Mouse (Mus musculus) right cerebral cortex, postnatal 10 days (tissue): ENCODE measurements at regions not wholly inside any gene's neighbourhood (a gene's known extent, or its start where the extent isn't known, plus 50 kb on each side); places are given as distances from the start of the nearest gene placed in this dataset.
"Not testable (repeated sequence)": the region's sequence is repeated elsewhere in the genome, so short reads cannot be mapped to it uniquely, and the experiment has no call there.

Experiments
- DNase-seq, 2 experiments: peaks; one replicate each; pipeline ENCODE4 v3.0.0; 2021; ENCODE audit warnings: low spot score in 2 of 2

DNA sequence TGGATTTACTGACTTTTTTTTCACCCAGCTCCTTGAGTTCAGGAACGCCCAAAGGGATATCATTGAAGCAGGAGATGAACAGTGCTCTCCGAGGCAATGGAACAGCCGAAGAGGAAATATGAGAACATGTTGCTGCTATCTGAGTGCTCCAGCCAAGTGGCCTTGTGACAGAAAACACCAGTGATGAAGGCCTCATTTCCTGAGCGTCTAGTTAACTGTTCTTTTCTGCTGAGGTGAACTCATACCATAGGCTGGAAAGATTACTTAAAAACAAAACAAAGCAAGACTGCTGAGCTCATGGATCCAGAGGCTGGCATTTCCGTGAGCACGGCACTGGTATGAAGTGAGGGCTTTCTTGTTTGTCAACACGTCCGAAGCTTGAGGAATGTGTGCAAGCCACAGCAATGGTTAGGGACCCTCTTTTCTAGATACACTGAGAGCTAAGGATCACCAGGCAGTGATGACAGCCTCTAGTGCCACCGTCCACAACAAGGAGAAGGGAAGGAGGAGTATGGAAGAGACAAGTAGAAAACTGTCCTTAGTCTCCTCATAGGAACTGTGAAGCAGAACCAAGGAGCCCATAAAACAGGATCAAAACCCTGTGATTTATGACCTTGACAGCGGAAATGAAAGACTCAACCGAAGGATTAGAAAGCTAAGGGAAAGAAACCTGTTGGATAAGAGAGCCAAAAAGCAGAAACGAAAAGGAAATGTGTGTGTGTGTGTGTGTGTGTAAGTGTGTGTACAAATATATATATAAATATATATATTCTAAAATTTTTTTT is 200.4 kb downstream of the Fam43a start:
- DNase-seq = no peak

GRCm38 (mm10) chr16:30804018-30804417 is 204.5 kb downstream of the Fam43a start:
- no peak for DNase-seq

DNA sequence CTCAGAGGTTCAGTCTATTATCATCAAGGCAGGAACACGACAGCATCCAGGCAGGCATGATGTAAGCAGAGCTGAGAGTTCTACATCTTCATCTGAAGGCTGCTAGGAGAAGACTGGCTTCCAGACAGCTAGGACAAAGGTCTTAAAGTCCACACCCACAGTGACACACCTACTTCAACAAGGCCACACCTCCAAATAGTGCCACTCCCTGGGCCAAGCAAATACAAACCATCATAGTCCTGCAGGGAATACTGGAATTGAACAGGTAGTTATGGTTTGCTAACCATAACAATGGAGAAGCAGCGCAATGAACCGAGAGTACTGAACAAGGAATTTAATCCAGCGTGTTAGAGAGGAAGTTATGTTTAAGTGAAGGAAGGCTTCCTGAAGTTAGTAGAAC is 206.7 kb downstream of the Fam43a start:
- not testable (repeated sequence) for DNase-seq

DNA sequence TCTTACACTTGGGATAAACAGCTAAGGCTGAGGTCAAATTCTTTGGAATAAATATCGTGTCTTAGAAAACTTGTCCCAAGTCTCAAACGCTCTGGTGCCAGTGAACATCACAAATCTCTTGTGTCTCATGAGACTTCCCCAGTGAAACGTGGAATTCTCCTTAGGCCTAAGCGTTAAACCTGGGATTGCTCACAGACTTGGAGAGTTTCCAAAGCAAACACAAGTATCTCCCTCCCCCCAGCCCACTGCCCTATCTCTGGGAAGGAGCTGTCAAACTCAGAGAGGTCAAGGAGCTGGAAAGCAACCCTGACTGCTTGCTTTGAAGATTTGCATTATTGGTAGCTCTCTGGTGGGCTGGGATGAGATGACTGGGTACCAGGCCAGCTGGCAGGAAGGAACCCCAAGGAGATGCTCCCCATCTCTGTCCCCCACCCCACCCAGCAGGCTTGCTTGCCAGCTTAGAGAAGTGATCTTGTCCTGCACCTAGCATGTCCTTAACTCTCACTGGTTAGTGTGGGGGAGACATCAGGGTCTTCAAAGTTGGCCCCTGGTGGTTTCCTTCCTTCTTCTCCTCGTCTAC is 219.1 kb downstream of the Fam43a start:
- DNase-seq = no peak

- DNase-seq = no peak
Observed at GRCm38 (mm10) chr16:30819342-30819741, 219.8 kb downstream of the Fam43a start.

- no peak for DNase-seq
Observed at GRCm38 (mm10) chr16:30820234-30820633, 220.7 kb downstream of the Fam43a start.

- DNase-seq = no peak
Observed at GRCm38 (mm10) chr16:30820761-30821160, 221.2 kb downstream of the Fam43a start.

GRCm38 (mm10) chr16:30821191-30821910 is 221.8 kb downstream of the Fam43a start:
- DNase-seq = peak; percentile 36 to 45

DNA sequence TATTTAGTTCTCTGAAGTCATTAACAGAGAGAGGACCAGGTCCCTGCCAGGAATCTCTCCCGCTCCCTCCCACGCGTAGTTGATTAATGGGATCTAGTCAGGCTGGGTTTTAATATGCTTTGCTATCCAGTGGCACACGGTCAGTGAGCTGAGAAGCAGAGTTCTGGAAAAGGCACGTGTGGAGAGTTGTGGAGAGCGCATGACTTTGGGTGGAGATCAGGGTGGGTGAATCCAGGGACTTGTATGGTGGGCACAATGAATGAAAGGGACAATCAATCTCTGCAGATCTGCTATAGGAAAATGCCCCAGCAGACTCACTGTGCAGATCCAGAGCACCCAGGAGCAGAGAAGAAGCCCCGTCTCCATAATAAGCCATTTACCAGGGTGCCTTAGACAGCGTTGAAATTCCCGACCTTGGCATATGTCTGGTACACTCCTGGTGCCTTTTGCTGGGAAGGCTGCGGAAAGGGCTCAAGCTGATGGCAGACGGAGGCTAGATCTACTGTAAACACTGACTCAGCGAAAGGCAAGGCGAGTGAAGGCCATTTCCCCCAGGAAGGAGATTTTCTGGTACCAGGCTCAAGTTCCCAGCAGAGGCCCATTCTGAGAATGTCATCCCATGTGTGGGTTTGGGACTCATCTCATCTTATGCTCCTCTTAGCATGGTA is 222.5 kb downstream of the Fam43a start:
- DNase-seq = no peak

- peak; percentile 74 to 84 for DNase-seq
Observed at GRCm38 (mm10) chr16:30826128-30826527, 226.6 kb downstream of the Fam43a start.

DNA sequence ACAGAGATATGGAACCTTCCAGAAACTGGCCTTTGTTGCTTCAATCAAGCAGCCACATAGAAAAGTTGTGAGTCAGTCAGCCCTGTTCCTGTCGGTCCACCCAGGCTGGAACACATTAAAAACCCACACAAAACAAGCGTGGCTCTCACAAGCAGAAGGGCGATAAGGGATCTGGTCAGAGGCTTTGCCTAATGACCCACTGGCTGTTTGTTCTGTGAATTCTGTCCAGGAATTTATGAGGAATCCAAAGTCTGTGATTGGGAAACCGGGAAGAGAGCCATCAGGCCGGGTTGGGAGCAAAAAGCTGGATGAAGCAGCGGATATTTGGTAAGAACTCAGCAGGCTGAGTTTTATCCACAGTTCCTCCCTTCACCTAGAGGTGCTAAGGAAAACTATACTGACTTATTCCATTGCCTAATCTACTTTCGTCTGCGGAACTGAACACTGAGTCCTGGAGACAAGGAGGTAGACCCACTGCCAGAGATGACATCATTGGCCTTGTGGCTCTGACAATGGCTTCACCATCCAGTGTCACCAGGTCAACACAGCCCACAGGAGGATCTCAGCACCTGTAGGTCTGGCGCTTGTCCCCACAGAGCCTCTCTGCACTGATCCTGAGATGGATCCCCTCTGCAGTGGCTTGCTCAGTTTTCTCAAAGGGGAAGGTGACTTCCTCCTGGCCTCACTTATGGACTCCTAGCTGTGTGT is 228.5 kb downstream of the Fam43a start:
- no peak for DNase-seq

DNA sequence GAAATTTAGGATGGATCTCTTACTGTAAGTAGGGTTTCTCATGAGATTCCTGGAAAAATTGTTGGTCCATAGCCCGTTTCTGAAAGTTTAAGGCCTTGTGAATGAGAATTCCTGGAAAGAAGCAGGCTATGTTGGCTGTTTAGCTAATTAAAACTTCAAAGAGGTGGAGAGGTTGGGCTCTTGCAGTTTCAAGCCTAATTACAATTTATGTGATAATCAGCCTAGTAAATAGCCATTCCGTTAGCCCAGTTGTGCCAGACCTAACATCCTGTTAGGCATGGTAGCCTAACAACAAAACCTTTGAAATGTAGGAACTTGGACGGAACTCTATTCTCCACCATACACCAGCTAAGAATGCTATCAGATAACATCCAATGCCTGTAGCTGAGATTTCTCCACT is 235.0 kb downstream of the Fam43a start:
- no peak for DNase-seq

DNA sequence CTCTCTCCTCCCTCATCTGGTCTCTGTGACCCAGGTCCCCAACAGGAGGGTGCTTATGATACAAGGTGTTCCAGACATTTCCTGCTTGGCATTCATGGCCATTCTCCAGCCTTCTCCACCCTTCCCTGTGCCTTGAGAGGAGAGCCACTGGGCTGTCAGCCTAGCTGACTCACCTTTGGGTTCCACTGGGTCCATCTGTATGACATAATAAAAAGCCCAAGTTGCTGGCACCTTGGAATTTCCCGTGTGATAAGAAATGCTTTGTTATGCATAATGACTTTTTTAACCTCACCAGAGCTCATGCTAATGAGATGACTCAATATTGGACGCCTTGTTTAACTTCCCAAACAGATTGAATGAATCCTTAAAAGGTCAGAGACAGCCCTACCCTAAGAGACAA is 236.2 kb downstream of the Fam43a start:
- DNase-seq = no peak

- DNase-seq = no peak
Observed at GRCm38 (mm10) chr16:30842831-30843230, 238.4 kb downstream of the Xxylt1 start.

GRCm38 (mm10) chr16:30852595-30852994 is 228.6 kb downstream of the Xxylt1 start:
- DNase-seq = no peak

DNA sequence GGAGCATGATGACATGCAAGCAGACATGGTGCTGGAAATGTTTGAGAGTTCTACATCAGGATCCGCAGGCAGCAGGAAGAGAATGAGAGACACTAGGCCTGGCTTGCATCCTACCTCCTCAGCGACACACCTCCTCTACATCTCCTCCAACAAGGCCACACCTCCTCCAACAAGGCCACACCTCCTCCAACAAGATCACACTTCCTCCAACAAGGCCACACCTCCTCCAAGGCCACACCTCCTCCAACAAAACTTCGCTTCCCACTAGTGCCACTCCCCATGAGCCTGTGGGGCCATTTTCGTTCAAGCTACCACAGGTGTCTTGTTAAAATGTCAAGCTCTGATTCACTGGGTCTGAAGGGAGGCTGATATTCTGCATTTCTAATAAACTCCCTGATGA is 226.5 kb downstream of the Xxylt1 start:
- DNase-seq = no peak

DNA sequence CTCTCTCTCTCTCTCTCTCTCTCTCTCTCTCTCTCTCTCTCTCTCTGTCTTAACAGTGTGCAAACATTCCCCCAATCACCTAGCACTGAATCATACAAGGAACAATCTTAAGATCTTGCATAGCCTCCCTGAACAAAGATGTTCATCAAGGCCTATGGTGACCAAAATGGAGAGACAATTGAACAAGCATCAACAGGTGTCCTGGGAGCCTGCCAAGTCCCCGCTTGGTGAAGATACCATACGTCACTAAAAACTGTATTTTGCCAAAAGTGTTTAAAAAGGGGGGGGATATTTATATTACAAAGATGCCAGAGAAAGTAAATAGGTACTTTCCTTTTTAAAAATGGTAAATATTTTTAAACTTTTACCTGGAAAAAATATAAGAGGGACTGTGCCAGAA is 223.6 kb downstream of the Xxylt1 start:
- peak in 1 of 2 experiments; percentile 30 for DNase-seq

- no peak for DNase-seq
Observed at GRCm38 (mm10) chr16:30869136-30869909, 211.9 kb downstream of the Xxylt1 start.

GRCm38 (mm10) chr16:30870110-30870509 is 211.1 kb downstream of the Xxylt1 start:
- peak in 1 of 2 experiments; percentile 28 for DNase-seq

DNA sequence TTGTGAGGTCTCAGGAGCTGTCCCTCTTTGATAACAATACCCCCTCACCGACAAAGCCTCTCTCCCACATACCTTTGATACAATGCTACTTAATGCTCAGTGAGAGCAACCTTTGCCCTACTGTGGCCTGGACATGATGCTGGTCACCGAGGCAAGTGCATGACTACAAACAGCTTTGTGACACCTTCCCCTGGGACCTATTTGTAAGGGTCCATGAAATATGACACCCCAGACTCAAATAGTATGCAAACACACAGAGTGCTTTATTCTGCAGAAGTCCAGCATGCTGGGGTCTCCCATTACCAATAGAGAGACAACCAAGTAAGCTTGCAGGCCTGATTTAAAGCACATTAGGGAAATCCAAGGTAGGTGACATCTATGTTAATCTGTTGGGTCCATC is 210.6 kb downstream of the Xxylt1 start:
- no peak for DNase-seq

GRCm38 (mm10) chr16:30872147-30872546 is 209.1 kb downstream of the Xxylt1 start:
- DNase-seq = no peak
